Mouse (Mus musculus) intestine, embryonic 16.5 days (tissue): Measurements from ENCODE around the gene Rap1a. TPM values are rescaled to one million over a fixed set of nuclear protein-coding genes. Genes with fewer than 3 reads are reported as not detected.

Experiments
- polyA plus RNA-seq: library from polyadenylated mRNA; unstranded; fragments of >200 nt; fragmentation: Nextera tagmentation; extraction: Ambion mirVana; gene quantifications from 2 replicates; pipeline ENCODE4 v1.2.1, GENCODE M21; 2015

Rap1a gene
- polyA plus RNA-seq, 1 experiment from 2014 or later, result 107 TPM

Other genes with a start within 250 kb of the Rap1a start
- 33.7 and 35.3 TPM in 2 replicates for gene Ddx20, start 113.8 kb downstream of the Rap1a start, polyA plus RNA-seq
- 1.6 and 1.7 TPM in 2 replicates for gene Inka2, start 96.7 kb downstream of the Rap1a start, polyA plus RNA-seq
- gene Adora3, start 69.5 kb upstream of the Rap1a start, polyA plus RNA-seq, result 0.36 and 0.72 TPM in 2 replicates
- 0.79 and 0.89 TPM in 2 replicates for gene Tmigd3, start 69.6 kb upstream of the Rap1a start, polyA plus RNA-seq
- gene I830077J02Rik, start 131.3 kb upstream of the Rap1a start, polyA plus RNA-seq, result 1.1 and 1.7 TPM in 2 replicates
- gene Wdr77, start 158.0 kb upstream of the Rap1a start, polyA plus RNA-seq, result 106 and 118 TPM in 2 replicates
- 672 and 703 TPM in 2 replicates for gene Atp5f1, start 158.8 kb upstream of the Rap1a start, polyA plus RNA-seq
- gene Ovgp1, start 172.4 kb upstream of the Rap1a start, polyA plus RNA-seq, result 0.62 and 0.80 TPM in 2 replicates
- gene Pifo, start 213.3 kb upstream of the Rap1a start, polyA plus RNA-seq, result not detected in 2 replicates
- 0.18 TPM in 1 of 2 replicates, not detected in the other for gene Chil5, start 231.5 kb upstream of the Rap1a start, polyA plus RNA-seq